Mouse (Mus musculus) layer of hippocampus, adult 2 months (tissue): ENCODE measurements at regions not wholly inside any gene's neighbourhood (a gene's known extent, or its start where the extent isn't known, plus 50 kb on each side); places are given as distances from the start of the nearest gene placed in this dataset.

Experiments
- DNase-seq, 2 experiments: peaks; one replicate each; pipeline ENCODE4 v3.0.0; 2022; ENCODE audit warnings: low spot score in 2 of 2
- H3K27ac ChIP-seq: fragments of 200-600 bp; 2 replicates; pipeline ENCODE4 v1.8.1; 2022
- H3K4me3 ChIP-seq: fragments of 200-600 bp; 2 replicates; pipeline ENCODE4 v1.8.1; 2022; ENCODE audit warnings: mild to moderate bottlenecking
- CTCF ChIP-seq: fragments of 200-600 bp; conservative IDR thresholded peaks from 2 replicates; pipeline ENCODE4 v1.8.1; 2022; ENCODE audit warnings: antibody characterized with exemption, mild to moderate bottlenecking, moderate library complexity

DNA sequence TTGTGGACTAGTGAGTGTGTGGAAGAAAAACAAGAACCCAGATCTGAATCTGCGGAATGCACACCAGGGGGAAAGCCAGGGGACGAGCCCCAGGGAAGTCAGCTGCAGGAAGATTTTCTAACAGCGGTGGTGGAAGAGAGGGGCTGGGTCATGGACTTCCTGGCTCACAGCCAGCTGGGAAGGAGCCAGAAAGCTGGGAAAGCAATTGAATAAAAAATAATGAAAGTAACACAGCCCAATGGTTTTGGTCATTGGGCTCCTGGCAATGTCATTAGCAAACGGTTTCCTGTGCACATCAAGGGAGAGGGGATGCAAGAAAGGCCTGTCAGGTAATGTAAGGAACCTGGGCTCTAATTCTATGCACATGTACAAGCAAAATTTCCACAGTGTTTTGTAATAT lies 273.9 kb upstream of the Klf12 start:
- DNase-seq = no peak
- Histone ChIP-seq H3K4me3 (no peak overlapping the region), H3K27ac (no peak overlapping the region)
- no peak for TF ChIP-seq CTCF

DNA sequence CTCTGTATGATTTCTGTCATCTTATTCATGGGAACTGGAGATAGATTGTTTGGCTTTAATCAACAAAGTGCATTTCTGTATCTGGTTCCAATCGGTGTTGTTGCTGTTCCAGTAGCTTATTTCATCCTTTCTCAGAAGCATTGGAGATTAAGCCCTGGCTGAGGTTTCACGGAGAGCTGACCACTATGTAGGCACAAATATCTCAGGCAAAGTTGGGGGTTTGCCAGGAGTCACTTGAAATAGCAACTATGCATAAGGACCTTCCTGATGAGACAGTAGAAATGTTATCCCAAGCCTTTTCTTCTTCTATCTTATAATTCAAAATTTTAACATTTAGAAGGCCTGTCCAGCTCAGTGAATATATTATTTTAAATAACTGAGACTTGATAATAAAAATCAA lies 268.0 kb upstream of the Klf12 start:
- DNase-seq = no peak
- H3K27ac ChIP-seq = no peak overlapping the region
- H3K4me3 ChIP-seq = no peak overlapping the region
- TF ChIP-seq CTCF = no peak

- DNase-seq = no peak
- TF ChIP-seq CTCF = no peak
- Histone ChIP-seq H3K27ac (no peak overlapping the region), H3K4me3 (no peak overlapping the region)
Measured at GRCm38 (mm10) chr14:100550266-100550665, 265.8 kb upstream of the Klf12 start.

DNA sequence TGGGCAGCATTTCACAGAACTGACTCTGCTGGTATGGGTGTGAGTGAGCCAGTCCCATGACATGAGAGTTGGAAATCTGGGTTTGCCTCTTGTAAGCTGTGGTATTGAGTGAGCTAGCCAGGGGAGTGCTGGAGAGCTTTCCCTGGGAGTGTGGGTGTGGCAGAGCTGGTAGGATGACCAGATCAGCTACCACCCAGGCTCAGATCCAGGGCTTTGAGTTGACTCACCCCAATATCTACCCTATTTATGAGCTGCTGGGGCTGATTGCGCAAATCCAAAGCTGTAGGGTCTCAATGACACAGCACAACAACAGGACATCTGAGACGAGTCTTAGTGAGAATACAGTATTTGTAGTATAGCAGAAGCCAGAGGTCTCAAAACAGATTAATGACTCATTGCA lies 245.7 kb upstream of the Klf12 start:
- TF ChIP-seq CTCF = no peak
- no peak overlapping the region for H3K27ac ChIP-seq

GRCm38 (mm10) chr14:100529758-100530157 lies 245.3 kb upstream of the Klf12 start:
- no peak for TF ChIP-seq CTCF
- DNase-seq = no peak
- no peak overlapping the region for H3K4me3 ChIP-seq
- H3K27ac ChIP-seq = no peak overlapping the region

More for the DNA sequence above, 245.7 kb upstream of the Klf12 start:
- no peak for DNase-seq
- H3K4me3 ChIP-seq = no peak overlapping the region

DNA sequence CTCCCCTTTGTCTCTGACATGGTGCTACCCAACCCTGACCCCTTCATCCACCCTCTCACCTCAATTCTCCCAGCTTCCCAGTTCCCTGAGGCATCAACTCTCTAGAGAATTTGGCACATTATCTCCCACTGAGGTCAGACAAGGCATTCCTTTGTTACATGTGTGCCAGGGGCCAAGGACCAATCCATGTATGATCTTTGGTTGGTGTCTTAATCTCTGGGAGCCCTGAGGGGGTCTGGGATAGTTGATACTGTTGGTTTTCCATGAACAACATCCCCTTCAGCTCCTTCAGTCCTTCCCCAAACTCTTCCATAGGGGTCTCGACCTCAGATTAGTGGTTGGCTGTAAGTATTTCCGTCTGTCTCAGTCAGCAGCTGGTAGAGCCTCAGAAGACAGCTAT lies 224.9 kb upstream of the Klf12 start:
- Histone ChIP-seq H3K27ac (no peak overlapping the region), H3K4me3 (no peak overlapping the region)
- no peak for TF ChIP-seq CTCF
- DNase-seq = no peak

GRCm38 (mm10) chr14:100508087-100508486 lies 223.6 kb upstream of the Klf12 start:
- no peak for TF ChIP-seq CTCF
- DNase-seq = no peak
- no peak overlapping the region for H3K27ac ChIP-seq
- no peak overlapping the region for H3K4me3 ChIP-seq

DNA sequence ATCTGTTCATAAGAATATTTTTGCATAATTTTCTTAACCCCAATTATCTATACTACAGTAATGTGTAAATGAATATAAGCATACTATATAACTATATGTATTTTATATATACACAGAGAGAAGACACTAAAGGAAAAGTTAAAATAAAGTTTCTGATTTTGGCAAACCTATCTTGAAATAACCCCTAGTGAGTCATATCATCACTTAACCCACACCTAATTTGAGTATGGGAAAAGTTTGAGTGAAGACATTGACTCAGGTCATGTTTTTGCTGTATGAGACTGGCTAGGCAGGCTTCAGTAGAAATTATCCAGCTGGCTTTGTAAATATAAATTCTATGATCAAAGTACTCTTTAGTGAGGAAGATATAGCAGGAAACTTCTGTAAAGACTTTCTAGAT lies 223.1 kb upstream of the Klf12 start:
- no peak for TF ChIP-seq CTCF
- DNase-seq = no peak
- H3K27ac ChIP-seq = no peak overlapping the region
- no peak overlapping the region for H3K4me3 ChIP-seq

- no peak for TF ChIP-seq CTCF
- DNase-seq = no peak
- Histone ChIP-seq H3K27ac (no peak overlapping the region), H3K4me3 (no peak overlapping the region)
Measured at GRCm38 (mm10) chr14:100488837-100489236, 204.4 kb upstream of the Klf12 start.

GRCm38 (mm10) chr14:100485489-100485888 lies 201.0 kb upstream of the Klf12 start:
- TF ChIP-seq CTCF = peak; percentile 73
- DNase-seq = no peak
- no peak overlapping the region for H3K4me3 ChIP-seq
- H3K27ac ChIP-seq = no peak overlapping the region

GRCm38 (mm10) chr14:100484101-100484500 lies 199.6 kb upstream of the Klf12 start:
- no peak for DNase-seq
- no peak overlapping the region for H3K27ac ChIP-seq
- no peak overlapping the region for H3K4me3 ChIP-seq
- no peak for TF ChIP-seq CTCF

DNA sequence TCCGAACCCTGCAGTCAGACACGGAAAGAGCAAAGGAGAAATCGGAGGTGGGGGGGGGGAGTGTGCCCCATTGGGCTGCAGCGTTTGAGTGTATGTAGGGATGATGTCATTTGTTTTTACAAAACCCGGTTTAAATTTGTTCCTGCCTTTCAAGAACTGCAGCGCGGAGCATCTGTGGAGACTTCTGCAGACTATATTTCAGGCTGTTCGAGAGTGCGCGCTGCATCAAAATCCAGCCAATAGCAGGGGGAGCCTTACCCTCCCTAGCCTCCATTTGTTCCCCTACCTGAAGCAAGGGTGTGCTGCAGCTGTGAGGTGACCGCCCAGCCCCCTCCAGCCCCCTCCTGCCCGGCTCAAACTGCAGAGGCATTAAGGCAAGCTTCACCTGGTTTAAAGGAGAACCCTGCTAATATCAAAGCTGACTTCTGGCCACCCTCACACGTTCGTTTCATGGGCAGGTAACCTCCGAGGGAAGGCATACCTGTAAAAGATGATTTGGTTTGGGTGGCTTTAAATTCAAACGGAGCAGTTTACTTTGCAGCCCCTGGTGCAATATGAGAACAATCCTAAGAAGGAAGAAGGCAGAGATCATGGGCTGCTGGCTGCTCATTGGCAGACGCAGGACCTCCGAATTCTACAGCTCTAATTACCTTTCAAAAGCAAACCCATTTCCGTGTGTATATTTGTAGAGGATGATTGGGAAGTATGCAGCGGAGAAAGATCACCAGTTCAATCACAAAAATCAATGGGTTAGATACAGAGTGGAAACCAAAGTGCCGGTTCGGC lies 193.3 kb upstream of the Klf12 start:
- Histone ChIP-seq H3K27ac (peak overlapping the region; percentile 46; the same call in 1 of the 2 replicates), H3K4me3 (peak overlapping the region; percentile 45)
- DNase-seq = peak; percentile 25 to 36
- TF ChIP-seq CTCF = no peak

DNA sequence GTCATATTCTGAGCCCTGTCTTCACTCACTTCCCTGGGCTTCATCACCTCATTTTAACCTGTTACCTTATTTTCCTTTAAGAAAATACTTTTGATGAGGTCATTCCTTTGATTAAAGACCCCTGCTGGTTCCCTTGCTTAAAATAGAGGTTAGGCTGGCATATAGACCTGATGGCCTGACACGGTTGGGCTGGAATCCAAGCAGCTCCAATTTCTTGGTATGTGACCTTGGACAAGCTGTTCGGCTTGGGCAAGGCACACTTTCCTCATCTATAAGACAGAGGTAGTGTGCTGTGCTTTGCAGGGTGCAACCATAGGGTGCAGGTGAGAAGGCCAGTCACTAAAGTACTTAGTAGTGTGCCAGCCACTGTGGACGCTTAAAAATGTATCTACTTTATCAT lies 183.8 kb upstream of the Klf12 start:
- Histone ChIP-seq H3K4me3 (no peak overlapping the region), H3K27ac (no peak overlapping the region)
- TF ChIP-seq CTCF = no peak
- no peak for DNase-seq

- Histone ChIP-seq H3K27ac (peak overlapping the region; percentile 92; the same call in 1 of the 2 replicates), H3K4me3 (no peak overlapping the region)
- TF ChIP-seq CTCF = no peak
- no peak for DNase-seq
Measured at GRCm38 (mm10) chr14:100462321-100462720, 177.8 kb upstream of the Klf12 start.
